Mouse (Mus musculus) C2C12 (cell line): Measurements from ENCODE around the gene Tnxb. TPM values are rescaled to one million over a fixed set of nuclear protein-coding genes. Genes with fewer than 3 reads are reported as not detected.
A peak's percentile ranks its signal among the peaks of the same experiment; 100 is the strongest.

Experiments used
- H3K27me3 ChIP-seq: one replicate; pipeline ENCODE4 v1.6.1; 2011; ENCODE audit not compliant: control insufficient read depth, insufficient read depth, insufficient read length
- H3K36me3 ChIP-seq: one replicate; pipeline ENCODE4 v1.6.1; 2011; ENCODE audit not compliant: control insufficient read depth, insufficient read depth
- H3K4me3 ChIP-seq: one replicate; pipeline ENCODE4 v1.5.1; 2011; ENCODE audit warnings: mild to moderate bottlenecking, control low read depth; ENCODE audit not compliant: poor library complexity, insufficient read depth, severe bottlenecking
- H3K79me2 ChIP-seq: one replicate; pipeline ENCODE4 v1.6.1; 2011; ENCODE audit not compliant: control insufficient read depth, insufficient read depth
- H3K79me3 ChIP-seq: one replicate; pipeline ENCODE4 v1.6.1; 2011; ENCODE audit warnings: low read depth, control low read depth
- H3ac ChIP-seq: one replicate; pipeline ENCODE3; 2011; ENCODE audit warnings: low read depth; ENCODE audit not compliant: control insufficient read depth, insufficient read length
- CEBPB ChIP-seq: IDR thresholded peaks from one replicate; pipeline ENCODE4 v1.6.1; 2011; ENCODE audit warnings: low read depth, mild to moderate bottlenecking, control low read depth, moderate library complexity
- CTCF ChIP-seq: IDR thresholded peaks from one replicate; pipeline ENCODE4 v1.5.1; 2011; ENCODE audit not compliant: control insufficient read depth, insufficient read depth, insufficient read length
- FOSL1 ChIP-seq: IDR thresholded peaks from one replicate; pipeline ENCODE4 v1.8.0; 2011; ENCODE audit warnings: mild to moderate bottlenecking, low read length; ENCODE audit not compliant: poor library complexity, insufficient read depth, severe bottlenecking
- MAX ChIP-seq: IDR thresholded peaks from one replicate; pipeline ENCODE4 v1.6.1; 2011; ENCODE audit warnings: mild to moderate bottlenecking, control low read depth
- MYOD1 ChIP-seq: IDR thresholded peaks from one replicate; pipeline ENCODE4 v1.6.1; 2011; ENCODE audit warnings: low read depth; ENCODE audit not compliant: control insufficient read depth, insufficient read length
- MYOG ChIP-seq: IDR thresholded peaks from one replicate; pipeline ENCODE4 v1.6.1; 2011; ENCODE audit not compliant: control insufficient read depth, insufficient read length; ENCODE audit errors: extremely low read depth
- USF1 ChIP-seq: IDR thresholded peaks from one replicate; pipeline ENCODE4 v1.6.1; 2011; ENCODE audit warnings: low read depth, mild to moderate bottlenecking, control low read depth, moderate library complexity
- polyA plus RNA-seq: library from polyadenylated mRNA; unstranded; fragments of >200 nt; fragmentation: generic; extraction: Trizol; gene quantifications from one replicate; pipeline ENCODE4 v1.2.1, GENCODE M21; 2012; ENCODE audit warnings: missing spikeins

Gene Tnxb
- polyA plus RNA-seq, 1 experiment, result 0.02 TPM

GRCm38 (mm10) chr17:34655160-34655559 lies 15.2 kb upstream of the Tnxb start:
- H3ac ChIP-seq, result peak overlapping the region; percentile 28
- H3K27me3 ChIP-seq, result peaks cover 17% of the 10 kb centered on the region
- no peaks in the 10 kb centered on the region for H3K79me2 ChIP-seq
- no peaks in the 10 kb centered on the region for H3K79me3 ChIP-seq
- TF ChIP-seq FOSL1 (no peak), MAX (no peak), MYOD1 (no peak)
- no peak overlapping the region for H3K4me3 ChIP-seq
- peaks cover 7% of the 10 kb centered on the region for H3K36me3 ChIP-seq

DNA sequence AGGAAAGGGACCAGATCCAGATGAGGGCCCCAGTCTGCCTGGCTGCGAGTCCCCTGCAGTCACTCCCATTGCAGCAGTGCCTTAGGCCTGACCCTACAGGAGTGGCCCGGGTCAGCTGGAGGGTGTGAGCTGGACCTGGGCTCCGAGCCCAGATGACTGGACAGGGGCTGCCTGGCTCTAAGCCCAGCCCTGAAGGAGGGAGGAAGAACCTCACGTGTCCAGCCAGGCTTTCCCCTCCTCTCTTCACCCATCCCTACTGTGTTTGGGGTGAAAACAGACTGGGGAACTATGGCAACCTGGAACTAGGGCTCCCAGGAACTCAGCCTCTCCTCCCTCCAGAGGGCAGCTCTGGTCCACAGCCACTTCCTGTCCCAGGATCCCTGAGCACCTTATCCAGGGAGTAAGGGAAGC lies 14.7 kb upstream of the Tnxb start:
- H3K79me2 ChIP-seq, result no peaks in the 10 kb centered on the region
- peaks cover 22% of the 10 kb centered on the region for H3K27me3 ChIP-seq
- no peak overlapping the region for H3K4me3 ChIP-seq
- no peaks in the 10 kb centered on the region for H3K79me3 ChIP-seq
- no peak for TF ChIP-seq FOSL1
- no peak for TF ChIP-seq CEBPB
- peak; percentile 15 for TF ChIP-seq MAX
- no peak for TF ChIP-seq MYOG
- no peak for TF ChIP-seq CTCF
- TF ChIP-seq USF1, result peak; percentile 78
- no peak for TF ChIP-seq MYOD1
- peak overlapping the region; percentile 28 for H3ac ChIP-seq
- H3K36me3 ChIP-seq, result peaks cover 7% of the 10 kb centered on the region

DNA sequence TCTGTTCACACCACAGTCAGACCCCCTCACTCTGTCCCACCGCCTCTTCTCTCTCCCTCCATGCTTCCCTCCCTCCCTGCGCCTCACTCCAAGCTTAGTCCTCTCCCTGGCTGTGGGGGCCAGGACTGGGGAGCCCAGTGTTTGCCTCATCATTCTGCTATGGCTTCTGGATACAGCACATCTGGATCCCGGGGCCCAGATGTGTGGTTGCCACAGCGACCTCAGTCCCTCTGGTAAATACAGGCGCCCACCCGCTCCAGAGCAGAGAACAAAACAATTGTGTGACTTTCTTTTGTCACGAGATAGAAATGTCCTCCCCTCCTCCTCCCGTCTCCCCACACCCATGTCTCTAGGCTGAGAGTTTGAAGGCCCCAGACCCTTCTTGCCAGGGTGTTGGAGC lies 13.7 kb upstream of the Tnxb start:
- Histone ChIP-seq H3ac (no peak overlapping the region), H3K27me3 (peaks cover 28% of the 10 kb centered on the region), H3K4me3 (no peak overlapping the region), H3K79me3 (no peaks in the 10 kb centered on the region), H3K79me2 (no peaks in the 10 kb centered on the region), H3K36me3 (peaks cover 7% of the 10 kb centered on the region)
- TF ChIP-seq CEBPB, result no peak
- TF ChIP-seq MYOG, result no peak
- TF ChIP-seq FOSL1, result no peak
- TF ChIP-seq USF1, result no peak
- no peak for TF ChIP-seq MAX
- no peak for TF ChIP-seq MYOD1

- Histone ChIP-seq H3K4me3 (no peak overlapping the region), H3K79me3 (no peaks in the 10 kb centered on the region), H3ac (no peak overlapping the region), H3K79me2 (no peaks in the 10 kb centered on the region), H3K27me3 (peaks cover 28% of the 10 kb centered on the region), H3K36me3 (peaks cover 7% of the 10 kb centered on the region)
- TF ChIP-seq MAX (no peak), USF1 (no peak), MYOD1 (no peak), CTCF (no peak), MYOG (no peak), CEBPB (no peak), FOSL1 (no peak)
These were observed 13.1 kb upstream of the Tnxb start for GRCm38 (mm10) chr17:34657271-34657670.

GRCm38 (mm10) chr17:34658145-34658544 lies 12.2 kb upstream of the Tnxb start:
- peaks cover 33% of the 10 kb centered on the region for H3K27me3 ChIP-seq
- no peak overlapping the region for H3K4me3 ChIP-seq
- no peaks in the 10 kb centered on the region for H3K79me2 ChIP-seq
- TF ChIP-seq USF1 (no peak), MAX (no peak), CTCF (no peak), MYOG (no peak), MYOD1 (no peak), CEBPB (no peak), FOSL1 (no peak)
- no peaks in the 10 kb centered on the region for H3K79me3 ChIP-seq
- peaks cover under 1% of the 10 kb centered on the region for H3K36me3 ChIP-seq
- no peak overlapping the region for H3ac ChIP-seq

- Histone ChIP-seq H3K79me3 (no peaks in the 10 kb centered on the region), H3ac (no peak overlapping the region), H3K79me2 (no peaks in the 10 kb centered on the region), H3K4me3 (no peak overlapping the region), H3K27me3 (peaks cover 37% of the 10 kb centered on the region), H3K36me3 (no peaks in the 10 kb centered on the region)
- no peak for TF ChIP-seq CEBPB
- TF ChIP-seq MAX, result no peak
- TF ChIP-seq MYOD1, result no peak
- TF ChIP-seq CTCF, result no peak
- TF ChIP-seq MYOG, result no peak
- no peak for TF ChIP-seq FOSL1
- TF ChIP-seq USF1, result no peak
These were observed 11.7 kb upstream of the Tnxb start for GRCm38 (mm10) chr17:34658591-34658990.
